Mouse (Mus musculus): ENCODE measurements around the gene Vmn2r88.

DNA sequence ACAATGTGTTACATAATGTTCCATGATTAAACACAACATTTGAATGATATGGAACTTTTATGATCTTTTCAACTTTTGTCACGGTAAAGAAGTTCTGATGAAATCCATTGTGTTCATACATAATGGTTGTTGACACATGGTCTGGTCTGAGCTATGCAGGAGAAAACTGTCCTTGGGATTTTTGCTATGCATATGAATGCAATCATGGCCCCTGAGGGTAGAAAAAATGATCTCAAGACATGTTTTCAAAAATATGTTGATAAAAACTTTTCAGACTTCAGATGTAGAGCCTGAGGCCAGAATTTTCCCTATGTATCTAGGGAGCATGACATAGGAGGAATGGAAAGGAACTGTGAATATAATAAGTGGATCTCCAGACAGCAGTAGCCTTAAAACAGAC lies at the start of gene Vmn2r88:
- no peak for TF ChIP-seq CTCF (IDR thresholded peaks at IDR 0.05; ENCODE audit: low read depth)
- no peak for TF ChIP-seq EP300 (IDR thresholded peaks at IDR 0.05; ENCODE audit: low read depth)

Data from liver, postnatal 0 days (tissue).